Mouse (Mus musculus) megakaryocyte, embryonic 14.5 days (primary cell): ENCODE results near the gene Arhgef19. TPM values are rescaled to one million over a fixed set of nuclear protein-coding genes. Genes with fewer than 3 reads are reported as not detected.

Experiments
- H3K27me3 ChIP-seq: replicated peaks from 2 replicates; pipeline ENCODE3; 2012; ENCODE audit warnings: inconsistent platforms
- H3K36me3 ChIP-seq: replicated peaks from 2 replicates; pipeline ENCODE3; 2012; ENCODE audit warnings: low read length, inconsistent platforms, mixed read lengths
- H3K4me1 ChIP-seq: 2 replicates; pipeline ENCODE4 v1.6.1; 2012; ENCODE audit warnings: inconsistent platforms
- H3K4me3 ChIP-seq: replicated peaks from 2 replicates; pipeline ENCODE3; 2012; ENCODE audit warnings: moderate library complexity, mild to moderate bottlenecking, inconsistent platforms
- H3K9me3 ChIP-seq: 2 replicates; pipeline ENCODE4 v1.6.1; 2012; ENCODE audit warnings: inconsistent platforms
- FLI1 ChIP-seq: IDR thresholded peaks from 2 replicates; pipeline ENCODE4 v1.6.1; 2012; ENCODE audit warnings: low read length, inconsistent platforms, mixed read lengths
- GATA1 ChIP-seq: IDR thresholded peaks from 3 replicates; pipeline ENCODE4 v1.6.1; 2012; ENCODE audit warnings: mixed read lengths, low read length, inconsistent platforms, borderline replicate concordance
- polyA plus RNA-seq: library from polyadenylated mRNA; stranded (reverse); fragments of >175 nt; gene quantifications from 2 replicates; pipeline ENCODE4 v1.2.3, GENCODE M21; 2012; ENCODE audit warnings: low replicate concordance; ENCODE audit not compliant: insufficient read depth

Arhgef19 gene
- polyA plus RNA-seq, 1 experiment: not detected

DNA sequence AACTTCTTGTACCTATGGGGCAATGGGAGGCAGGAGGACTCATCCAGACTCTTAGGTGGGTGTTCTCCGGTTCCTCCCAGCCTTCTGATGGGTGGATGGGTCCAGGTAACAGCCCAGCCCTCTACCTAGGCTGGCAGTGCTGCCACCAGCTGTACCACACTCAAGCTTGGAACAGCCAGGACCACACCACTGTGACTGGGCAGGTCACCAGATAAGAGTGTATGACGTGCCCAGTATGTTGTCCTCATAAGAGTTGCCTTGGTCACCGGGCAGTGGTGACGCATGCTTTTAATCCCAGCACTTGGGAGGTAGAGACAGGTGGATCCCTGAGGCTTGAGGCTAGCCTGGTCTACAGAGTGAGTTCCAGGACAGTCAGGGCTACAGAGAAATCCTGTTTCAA, 6.1 kb upstream of the Arhgef19 start:
- Histone ChIP-seq H3K4me3 (no peak overlapping the region), H3K27me3 (peaks cover 66% of the 10 kb centered on the region), H3K36me3 (no peaks in the 10 kb centered on the region), H3K9me3 (peaks cover 6% of the 10 kb centered on the region), H3K4me1 (peaks cover 5% of the 10 kb centered on the region)
- TF ChIP-seq GATA1 (no peak), FLI1 (no peak)

DNA sequence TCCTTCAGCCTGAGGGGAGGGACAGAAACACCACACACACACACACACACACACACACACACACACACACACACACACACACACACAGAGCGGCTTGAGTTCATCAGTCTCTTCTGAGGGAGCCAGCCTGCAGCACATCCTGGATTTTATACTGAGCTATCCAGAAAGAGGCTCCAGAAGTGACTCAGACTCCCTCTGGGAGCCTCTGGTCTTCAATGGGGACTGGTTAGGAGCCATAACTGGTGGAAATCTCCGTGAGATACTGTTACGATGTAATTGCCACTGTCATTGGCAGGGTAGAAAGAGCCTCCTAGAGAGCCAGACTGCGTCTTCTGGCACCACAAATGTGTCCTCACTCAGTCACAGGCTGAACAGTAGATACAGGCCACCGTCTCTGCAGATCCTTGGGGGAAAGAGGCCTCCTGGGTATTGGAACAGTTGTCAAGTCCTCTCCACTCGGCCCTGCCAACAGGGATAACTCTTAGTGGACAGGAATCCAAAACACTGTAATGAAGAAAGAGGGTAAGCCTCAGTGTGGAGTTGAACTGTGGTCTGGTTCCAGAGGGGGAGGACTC, 3.7 kb upstream of the Arhgef19 start:
- Histone ChIP-seq H3K4me3 (no peak overlapping the region), H3K4me1 (peaks cover 19% of the 10 kb centered on the region), H3K9me3 (no peaks in the 10 kb centered on the region), H3K27me3 (peaks cover 76% of the 10 kb centered on the region), H3K36me3 (no peaks in the 10 kb centered on the region)
- TF ChIP-seq GATA1: no peak
- TF ChIP-seq FLI1: no peak

DNA sequence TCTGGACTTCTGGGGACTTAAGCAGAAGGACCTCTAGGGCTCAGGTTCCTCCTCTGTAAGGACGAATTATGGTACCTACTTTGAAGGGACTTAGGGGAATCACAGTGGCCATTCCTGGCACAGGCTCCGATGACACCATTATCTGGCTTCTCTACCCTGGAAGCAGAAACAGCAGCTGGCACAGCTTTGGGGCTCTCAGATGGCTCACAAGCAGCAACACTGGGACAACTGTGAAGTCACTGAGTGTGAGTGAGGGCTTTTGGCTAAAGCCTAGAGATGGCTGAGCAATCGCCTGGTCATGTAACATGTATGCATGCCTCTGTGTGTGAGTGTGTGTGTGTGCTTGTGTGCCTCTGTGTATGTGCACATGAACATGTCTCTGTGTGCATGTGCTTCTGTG, 2.4 kb upstream of the Arhgef19 start:
- Histone ChIP-seq H3K4me3 (peak overlapping the region; percentile 50), H3K36me3 (no peaks in the 10 kb centered on the region), H3K9me3 (no peaks in the 10 kb centered on the region), H3K27me3 (peaks cover 78% of the 10 kb centered on the region), H3K4me1 (peaks cover 23% of the 10 kb centered on the region)
- no peak for TF ChIP-seq GATA1
- no peak for TF ChIP-seq FLI1

DNA sequence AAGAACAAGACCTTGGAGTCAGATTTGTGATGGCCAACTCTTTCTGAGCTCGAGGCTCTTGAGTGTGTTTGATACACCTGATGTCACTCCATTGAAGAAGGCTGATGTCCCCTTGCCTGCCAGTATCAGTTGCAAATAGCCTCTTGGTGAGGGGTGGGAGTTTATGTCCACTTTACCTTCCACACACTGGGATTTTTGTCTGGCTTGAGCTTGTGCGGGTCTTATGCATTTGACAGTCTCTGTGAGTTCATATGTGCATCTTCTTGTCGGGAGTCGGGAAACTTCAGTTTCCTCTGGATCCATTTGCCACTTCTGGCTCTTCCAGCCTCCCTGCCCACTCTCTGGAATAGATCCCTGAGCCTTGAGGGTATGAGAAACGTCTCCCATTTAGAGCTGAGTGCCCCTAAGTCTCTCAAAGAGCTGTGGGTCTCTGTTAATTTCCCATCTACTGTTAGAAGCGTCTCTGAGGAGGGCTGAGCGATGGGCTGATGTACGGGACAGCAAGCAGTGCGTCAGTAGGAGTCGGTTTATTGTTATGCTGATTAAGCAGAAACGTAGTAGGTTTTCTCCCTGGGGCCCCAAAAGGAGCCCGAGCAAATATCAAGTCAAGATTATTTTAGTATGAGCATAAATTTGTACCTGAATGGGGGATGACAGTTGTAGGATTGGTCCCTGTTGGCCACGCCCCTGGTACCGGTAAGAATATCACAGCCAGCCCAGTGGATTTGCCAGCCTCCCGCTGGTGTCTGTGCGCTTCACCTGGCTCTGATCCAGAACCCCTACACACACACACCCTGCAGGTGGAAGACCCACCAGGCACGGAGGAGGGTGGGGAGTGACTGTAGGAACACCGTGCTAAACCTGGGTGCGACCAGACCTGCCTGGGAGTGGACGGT, 559 bp upstream of the Arhgef19 start:
- no peaks in the 10 kb centered on the region for H3K9me3 ChIP-seq
- no peaks in the 10 kb centered on the region for H3K36me3 ChIP-seq
- TF ChIP-seq FLI1 (no peak), GATA1 (no peak)
- peaks cover 23% of the 10 kb centered on the region for H3K4me1 ChIP-seq
- H3K4me3 ChIP-seq: peak overlapping the region; percentile 90
- H3K27me3 ChIP-seq: peaks cover 81% of the 10 kb centered on the region

DNA sequence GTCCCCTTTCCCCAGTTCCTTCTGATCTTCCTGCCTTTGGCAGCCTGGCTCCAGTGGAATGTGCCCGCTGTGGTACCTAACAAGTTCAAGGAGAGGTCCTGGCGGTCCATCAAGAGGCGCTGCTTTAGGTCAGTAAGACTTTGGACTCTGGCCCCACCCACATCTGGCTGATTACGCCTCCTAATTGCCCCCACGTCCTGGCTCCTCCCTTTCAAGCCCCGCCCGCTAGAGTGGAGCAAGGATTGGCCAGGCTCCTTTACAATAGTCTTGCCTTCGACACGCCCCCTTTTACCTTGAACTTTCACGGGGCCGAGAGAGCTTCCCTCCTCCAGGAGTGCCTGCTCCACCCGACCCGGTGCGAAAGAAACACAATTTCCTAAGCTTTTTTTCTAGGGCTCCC, 1.3 kb downstream of the Arhgef19 start:
- no peak overlapping the region for H3K4me3 ChIP-seq
- H3K4me1 ChIP-seq: peaks cover 23% of the 10 kb centered on the region
- no peaks in the 10 kb centered on the region for H3K9me3 ChIP-seq
- H3K27me3 ChIP-seq: peaks cover 93% of the 10 kb centered on the region
- TF ChIP-seq GATA1 (no peak), FLI1 (no peak)
- H3K36me3 ChIP-seq: no peaks in the 10 kb centered on the region

DNA sequence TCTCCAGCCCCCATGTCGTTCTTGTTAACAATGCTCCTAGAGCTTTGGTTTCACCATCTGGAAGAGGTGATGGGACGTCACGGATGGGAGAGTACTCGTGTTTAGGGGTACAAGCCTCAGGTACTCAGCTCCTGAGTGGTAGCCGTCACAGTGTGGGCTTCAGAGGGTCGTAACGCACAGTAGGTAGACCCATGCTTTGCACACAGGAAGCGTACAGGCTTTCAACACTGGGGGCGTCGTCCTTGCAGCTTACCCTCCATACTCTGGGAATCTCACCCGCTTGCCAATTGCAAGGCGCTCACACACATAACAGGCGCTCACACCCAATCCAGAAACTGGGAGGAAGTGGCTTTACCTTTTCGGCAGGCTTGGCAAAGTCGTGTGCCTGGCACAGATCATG, 2.6 kb downstream of the Arhgef19 start:
- Histone ChIP-seq H3K9me3 (no peaks in the 10 kb centered on the region), H3K27me3 (peaks cover 95% of the 10 kb centered on the region), H3K4me3 (no peak overlapping the region), H3K4me1 (peaks cover 23% of the 10 kb centered on the region), H3K36me3 (no peaks in the 10 kb centered on the region)
- TF ChIP-seq FLI1: no peak
- TF ChIP-seq GATA1: no peak

DNA sequence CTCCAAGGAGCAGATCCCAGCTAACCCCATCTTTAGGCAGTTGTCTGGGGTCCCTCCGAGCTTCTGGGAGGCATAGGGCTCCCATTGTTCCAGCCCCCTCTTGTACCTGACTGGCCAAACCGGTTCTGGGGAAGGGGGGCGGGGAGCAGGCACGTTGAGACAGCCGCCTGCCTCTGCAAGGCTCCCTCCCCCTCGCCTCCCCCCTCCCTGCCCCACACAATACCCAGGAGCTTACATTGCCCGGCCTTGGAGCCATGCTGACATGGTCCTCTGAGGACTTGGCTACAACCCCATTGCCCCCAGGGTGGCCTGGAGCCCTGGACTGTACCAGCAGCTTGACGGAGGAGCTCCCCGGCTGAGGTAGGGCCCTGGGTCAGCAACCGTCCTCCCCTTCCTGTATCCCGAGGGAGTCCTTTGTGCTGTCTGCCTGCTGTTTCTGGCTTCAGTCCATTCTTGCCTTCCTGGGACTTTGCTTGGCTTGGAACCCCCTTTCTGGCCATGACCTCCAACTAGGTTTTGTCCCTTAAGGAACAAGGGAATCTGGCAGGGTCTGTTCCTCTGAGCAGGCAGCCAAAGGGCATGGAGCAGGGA, 3.4 kb downstream of the Arhgef19 start:
- Histone ChIP-seq H3K9me3 (no peaks in the 10 kb centered on the region), H3K27me3 (peaks cover 97% of the 10 kb centered on the region), H3K4me3 (no peak overlapping the region), H3K4me1 (peaks cover 30% of the 10 kb centered on the region), H3K36me3 (no peaks in the 10 kb centered on the region)
- TF ChIP-seq GATA1 (no peak), FLI1 (no peak)

DNA sequence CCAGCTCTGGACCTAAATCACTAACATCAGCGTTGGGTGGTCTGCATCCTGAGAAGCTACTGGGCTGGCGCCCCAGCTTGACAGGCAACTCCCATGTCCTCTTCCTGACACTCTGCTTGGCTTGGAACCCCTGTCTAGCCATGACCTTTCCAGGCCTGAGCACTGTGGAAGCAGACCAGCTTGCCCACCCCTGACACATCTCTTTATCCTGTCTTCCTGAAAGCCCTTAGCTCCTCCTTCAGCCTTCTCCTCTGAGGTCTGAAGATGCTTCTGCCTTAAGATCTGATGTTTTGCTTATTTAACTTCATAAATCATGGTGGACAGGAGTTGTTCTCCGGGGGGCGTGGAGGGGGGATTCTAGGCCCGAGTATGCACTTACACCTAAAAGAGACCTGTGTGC, 4.3 kb downstream of the Arhgef19 start:
- Histone ChIP-seq H3K27me3 (peaks cover 99% of the 10 kb centered on the region), H3K4me1 (peaks cover 38% of the 10 kb centered on the region)
- TF ChIP-seq FLI1 (no peak), GATA1 (no peak)

DNA sequence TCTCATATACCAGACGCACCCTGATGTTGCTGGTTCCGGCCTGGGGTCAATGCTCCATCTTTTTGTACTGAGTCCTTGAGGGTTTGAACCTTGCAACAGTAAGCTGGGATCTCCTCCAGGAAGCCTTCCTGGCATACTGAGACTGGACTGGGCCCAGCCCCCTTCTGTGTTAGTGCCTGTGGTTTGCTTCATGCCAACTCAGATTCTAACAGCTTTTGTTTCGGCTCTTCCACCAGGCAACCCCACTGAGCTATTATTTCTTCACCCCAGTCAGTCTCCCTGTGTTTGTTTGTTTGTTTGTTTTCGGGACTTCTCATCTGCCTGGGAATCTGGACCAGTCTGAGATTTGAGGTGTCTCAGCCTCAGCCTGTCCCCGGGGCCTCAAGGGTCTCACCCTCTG, 5.1 kb downstream of the Arhgef19 start:
- TF ChIP-seq FLI1: no peak
- no peak for TF ChIP-seq GATA1
- H3K4me1 ChIP-seq: peaks cover 31% of the 10 kb centered on the region
- H3K9me3 ChIP-seq: no peaks in the 10 kb centered on the region
- H3K36me3 ChIP-seq: no peaks in the 10 kb centered on the region
- H3K4me3 ChIP-seq: no peak overlapping the region
- peaks cover 99% of the 10 kb centered on the region for H3K27me3 ChIP-seq

More for the DNA sequence above, 4.3 kb downstream of the Arhgef19 start:
- Histone ChIP-seq H3K4me3 (no peak overlapping the region), H3K36me3 (no peaks in the 10 kb centered on the region), H3K9me3 (no peaks in the 10 kb centered on the region)

DNA sequence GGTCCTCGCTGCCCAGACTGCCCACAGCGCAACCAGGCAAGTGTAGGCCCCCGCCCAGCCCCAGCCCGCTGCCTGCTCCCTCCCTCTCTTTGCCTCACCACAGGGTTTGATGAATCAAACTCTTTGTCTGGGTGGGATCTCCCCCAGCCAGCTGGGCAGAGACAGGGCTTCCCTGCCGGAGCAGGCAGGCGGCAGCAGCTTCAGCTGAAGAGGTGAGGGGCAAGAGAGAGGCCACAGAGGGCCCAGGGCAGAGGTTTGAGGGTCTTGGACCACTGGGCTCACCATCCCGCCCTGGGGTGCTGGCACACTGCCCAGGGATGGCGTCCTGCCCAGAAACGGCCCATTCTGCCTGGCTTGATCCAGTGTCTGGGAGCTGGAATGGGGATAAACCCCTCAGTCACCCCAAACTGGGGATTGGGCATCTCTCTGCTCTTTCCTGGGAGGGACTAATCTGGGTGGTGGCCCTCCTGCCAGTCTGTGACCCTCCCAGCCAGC, 5.7 kb downstream of the Arhgef19 start:
- no peaks in the 10 kb centered on the region for H3K9me3 ChIP-seq
- H3K4me1 ChIP-seq: peaks cover 25% of the 10 kb centered on the region
- TF ChIP-seq FLI1 (no peak), GATA1 (no peak)
- peaks cover 95% of the 10 kb centered on the region for H3K27me3 ChIP-seq
- H3K4me3 ChIP-seq: no peak overlapping the region
- no peaks in the 10 kb centered on the region for H3K36me3 ChIP-seq
